Mouse (Mus musculus) activated CD4-positive, CD25-positive, alpha-beta regulatory T cell (primary cell): Measurements from ENCODE around the gene Camta1. TPM values are rescaled to one million over a fixed set of nuclear protein-coding genes. Genes with fewer than 3 reads are reported as not detected.

Source experiments
- polyA plus RNA-seq, 2 experiments: library from polyadenylated mRNA; unstranded; fragments of 100-300 nt; shearing (Covaris generic); gene quantifications; one replicate each; pipeline ENCODE4 v1.2.1; 2017

Camta1 gene
- 10 to 100 TPM; 40.4 to 59.0 TPM for polyA plus RNA-seq

DNA sequence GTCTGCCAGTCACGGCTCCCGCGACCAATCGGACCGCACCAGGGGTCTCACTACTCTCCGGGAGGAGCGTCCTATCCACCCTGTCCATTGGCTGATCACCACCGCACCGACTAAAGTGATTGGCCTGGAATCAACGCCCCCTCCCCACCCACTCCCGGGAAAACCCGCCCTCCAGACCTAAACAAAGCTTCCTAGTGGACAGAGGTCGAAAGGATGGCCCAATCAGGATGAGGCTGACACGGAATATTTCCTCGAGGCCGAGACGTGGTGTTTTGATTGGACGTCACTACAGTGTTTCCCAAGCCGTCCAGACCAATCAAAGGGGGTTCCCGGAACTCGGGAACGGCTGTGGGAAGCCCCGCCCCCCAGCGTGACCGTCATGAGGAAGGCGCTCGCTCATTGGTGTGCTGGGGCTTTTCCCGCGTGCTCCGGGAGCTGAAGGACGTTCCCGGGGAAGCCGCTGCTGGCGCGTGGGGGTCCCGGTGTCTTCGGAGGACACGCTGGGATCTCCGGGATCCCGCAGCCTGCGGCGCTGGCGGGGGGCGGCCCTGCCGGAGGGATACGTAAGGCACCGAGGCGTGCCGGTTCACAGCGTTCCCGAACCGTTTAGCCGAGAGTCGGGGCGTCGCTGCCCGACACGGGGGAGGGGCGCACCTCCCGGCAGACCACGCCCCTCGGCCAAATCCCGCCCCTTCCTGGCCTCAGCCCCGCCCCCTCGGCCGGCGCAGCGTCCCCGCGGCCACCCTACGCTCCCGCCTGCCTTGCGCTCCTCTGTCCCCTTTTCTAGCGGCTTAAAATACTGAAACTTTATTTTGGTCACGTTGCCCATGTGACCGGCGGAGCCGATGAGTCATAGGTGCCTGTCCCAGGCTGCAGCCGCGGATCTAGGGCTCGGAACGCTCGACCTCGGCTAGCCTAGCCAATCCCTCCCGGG lies at the start of gene Camta1:
TSS of gene Camta1 (minus strand) at position 71 of the 934 bp plus-strand sequence.

DNA sequence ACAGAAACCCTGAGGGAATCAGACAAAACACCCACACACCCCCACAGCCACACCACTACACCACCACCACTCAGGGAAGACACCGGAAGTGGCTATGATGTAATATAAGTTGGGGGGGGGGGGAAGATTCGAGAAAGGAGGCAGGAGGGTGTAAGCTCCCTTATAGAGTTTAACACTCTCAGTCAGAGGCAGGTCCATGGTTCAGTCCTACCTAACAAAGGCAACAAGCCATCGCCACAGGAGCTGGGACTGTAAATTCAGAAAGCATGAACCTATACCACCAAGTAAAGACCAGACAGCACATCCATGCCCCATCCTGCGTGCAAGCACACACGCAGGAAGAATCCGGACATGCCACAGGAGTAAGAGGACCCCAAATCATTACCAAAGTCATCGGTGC lies 772.4 kb downstream of the Camta1 start, which contains the start of gene Gm13090:
TSS of gene Gm13090 (plus strand) at position 301 of the 400 bp plus-strand sequence.

DNA sequence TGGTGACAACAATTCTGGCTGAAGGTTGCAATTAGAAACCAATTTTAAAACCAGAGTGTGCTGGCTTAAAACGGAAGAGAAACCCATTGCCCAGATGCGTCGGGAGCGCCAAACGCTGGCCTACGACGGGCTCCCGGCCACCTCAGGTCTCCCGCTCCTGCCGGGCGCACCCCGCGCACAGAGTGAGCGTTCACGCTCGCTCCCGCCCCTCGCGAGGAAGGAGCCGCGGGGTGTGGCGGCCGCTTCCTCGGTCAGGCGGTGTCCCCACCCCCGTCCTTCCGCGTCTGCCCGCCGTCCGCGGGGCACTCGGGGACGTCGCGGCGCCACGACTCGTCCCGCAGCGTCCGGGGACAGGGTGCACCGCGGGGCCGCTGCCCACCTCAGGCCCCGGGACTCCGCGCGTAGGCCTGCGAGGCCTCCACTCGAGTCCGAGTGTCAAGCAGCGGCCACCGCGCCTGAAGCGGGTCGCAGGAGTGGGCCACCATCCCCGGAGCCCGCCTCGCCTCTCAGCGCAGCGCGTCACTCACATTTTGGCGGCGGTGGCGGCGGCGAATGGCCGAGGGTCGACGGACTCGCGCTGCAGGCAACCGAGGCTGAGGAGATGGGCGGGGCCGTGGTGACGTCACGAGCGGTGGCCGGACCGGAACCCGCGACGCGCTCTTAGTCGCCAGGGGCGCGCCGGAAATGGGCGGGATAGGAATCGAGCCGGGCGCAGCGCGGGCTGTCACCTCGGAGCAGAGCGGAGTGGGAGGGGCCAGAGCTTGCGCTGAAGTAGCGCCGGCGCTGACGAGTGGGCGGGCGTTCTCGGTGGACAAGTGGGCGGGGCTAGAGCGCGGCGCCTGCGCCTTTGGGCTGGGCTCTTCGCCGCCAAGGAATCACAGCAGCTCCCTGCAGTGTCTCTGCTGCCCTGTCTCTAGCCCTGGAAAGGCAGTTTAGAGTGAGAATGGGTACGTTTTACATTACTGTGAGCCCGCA lies 804.0 kb downstream of the Camta1 start, which contains the start of gene Vamp3:
TSS of gene Vamp3 (minus strand) at position 617 of the 975 bp plus-strand sequence.

DNA sequence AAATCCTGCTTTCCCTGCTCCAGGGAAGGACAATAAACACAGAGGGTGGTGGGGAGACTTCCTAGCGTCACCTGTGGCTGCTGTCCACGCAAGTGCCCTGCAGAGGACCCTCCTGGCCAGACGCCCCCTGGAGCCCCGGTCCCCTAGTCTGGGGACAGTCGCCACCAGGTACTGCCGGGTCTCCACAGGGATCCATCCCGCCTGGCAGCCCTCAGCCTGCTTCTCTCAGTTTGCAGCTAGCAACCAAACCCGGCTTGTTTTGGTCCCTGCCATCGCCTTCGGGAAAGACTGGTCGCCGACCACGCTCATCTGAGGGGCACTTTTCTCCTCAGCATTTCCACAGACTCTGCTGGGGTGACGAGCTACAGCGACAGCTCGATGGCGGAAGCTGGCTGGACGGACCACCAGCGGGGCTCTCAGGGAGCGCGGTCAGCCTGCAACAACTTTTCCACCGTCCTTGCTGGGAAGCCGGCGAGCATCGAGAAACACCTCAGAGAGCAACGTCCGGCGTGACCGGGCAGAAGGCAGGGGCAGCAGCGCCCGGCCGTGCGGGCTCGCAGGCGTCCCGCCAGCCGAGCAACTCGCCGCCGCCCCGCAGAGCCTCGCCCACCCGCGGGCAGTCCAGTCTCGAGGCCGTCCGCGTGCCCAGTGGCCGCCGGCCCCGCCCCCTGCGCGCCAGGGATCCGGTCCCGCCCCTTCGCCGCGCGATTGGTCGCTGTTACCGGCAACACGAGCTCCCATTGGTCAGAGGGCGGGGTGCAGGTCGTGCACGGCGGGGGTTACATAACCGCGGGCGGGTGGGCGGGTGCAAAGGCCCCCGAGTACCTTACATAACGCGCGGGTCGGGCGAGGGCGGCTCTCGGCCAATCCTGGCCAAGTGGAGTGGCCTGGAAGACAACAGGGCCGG lies 817.4 kb downstream of the Camta1 start, which contains the start of gene Per3:
TSS of gene Per3 (minus strand) at position 629 of the 907 bp plus-strand sequence.

DNA sequence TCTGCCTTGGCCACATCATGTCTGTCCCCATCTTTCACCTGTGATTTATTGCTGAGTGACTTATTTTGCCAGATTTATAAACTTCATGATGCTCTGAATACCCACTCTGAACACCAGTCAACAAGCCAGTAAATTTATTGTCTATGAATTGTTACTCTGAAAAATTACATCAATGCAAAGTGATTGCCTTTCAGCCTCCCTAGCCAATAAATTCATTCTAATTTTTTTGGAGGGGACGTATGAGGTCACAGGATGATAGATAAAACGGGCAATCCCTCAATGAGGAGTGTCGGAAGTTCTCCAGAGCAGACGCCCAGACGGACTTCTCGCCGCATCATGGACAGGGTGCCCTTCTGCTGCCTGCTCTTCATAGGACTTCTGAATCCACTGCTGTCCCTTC lies 864.9 kb downstream of the Camta1 start, which contains the start of gene Uts2:
TSS of gene Uts2 (plus strand) at position 301 of the 400 bp plus-strand sequence.

DNA sequence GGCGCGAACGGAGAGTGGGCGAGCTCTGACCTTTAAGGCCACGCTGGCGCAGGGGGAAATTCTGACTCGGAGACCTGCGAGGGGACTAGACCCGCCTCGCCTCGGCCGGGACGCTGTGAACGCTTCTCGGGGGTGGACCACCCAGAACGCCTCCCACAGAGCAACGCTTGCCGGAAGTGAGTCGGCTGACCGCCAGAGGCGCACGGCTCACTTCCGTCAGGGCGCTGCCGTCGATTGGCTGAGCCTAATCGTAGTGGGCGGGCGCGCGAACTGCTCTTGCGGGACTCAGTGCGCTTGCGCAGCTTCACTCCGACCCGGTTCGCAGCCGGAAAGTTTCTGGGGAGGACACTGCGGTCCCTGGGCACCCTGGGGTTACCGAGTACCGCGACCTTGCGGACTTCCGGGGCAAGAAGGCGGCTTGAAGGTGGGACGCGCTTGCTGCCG lies 947.4 kb downstream of the Camta1 start, which contains the start of the genes Park7 and Tnfrsf9:
TSS of gene Park7 (minus strand) at position 148 of the 444 bp plus-strand sequence.
TSS of gene Tnfrsf9 (plus strand) at position 273 of the 444 bp plus-strand sequence.

Other genes with a start within 250 kb of the Camta1 start
- gene Dnajc11, start 71.8 kb upstream of the Camta1 start, polyA plus RNA-seq, result 10 to 100 TPM; 39.6 to 50.9 TPM
- 100 to 1,000 TPM in 1 of 2 experiments, 10 to 100 TPM in 1; 96.1 to 108 TPM for gene Thap3, start 127.1 kb upstream of the Camta1 start, polyA plus RNA-seq
- 10 to 100 TPM in 1 of 2 experiments, 1 to 10 TPM in 1; 9.8 to 17.5 TPM for gene Phf13, start 134.4 kb upstream of the Camta1 start, polyA plus RNA-seq
- 10 to 100 TPM; 10.1 to 14.7 TPM for gene Klhl21, start 146.9 kb upstream of the Camta1 start, polyA plus RNA-seq
- gene Zbtb48, start 165.8 kb upstream of the Camta1 start, polyA plus RNA-seq, result 10 to 100 TPM; 21.2 to 27.7 TPM
- gene Tas1r1, start 176.7 kb upstream of the Camta1 start, polyA plus RNA-seq, result under 1 TPM in 1 of 2 experiments, not detected in 1; 0.07 TPM
- 10 to 100 TPM; 36.6 to 38.0 TPM for gene Nol9, start 177.4 kb upstream of the Camta1 start, polyA plus RNA-seq
- 1 to 10 TPM; 6.9 to 9.2 TPM for gene Plekhg5, start 210.6 kb upstream of the Camta1 start, polyA plus RNA-seq